Mouse (Mus musculus) brain, embryonic 14.5 days (tissue): ENCODE data around the gene Dapk1. TPM values are rescaled to one million over a fixed set of nuclear protein-coding genes. Genes with fewer than 3 reads are reported as not detected.

ENCODE experiments used
- DNase-seq: peaks from one replicate; pipeline ENCODE4 v3.0.0-alpha.2; 2011; ENCODE audit warnings: low read depth
- CTCF ChIP-seq: fragments of 200-500 bp; IDR thresholded peaks from 2 replicates; pipeline ENCODE4 v1.5.1; 2012; ENCODE audit warnings: inconsistent platforms, mild to moderate bottlenecking, moderate library complexity, borderline replicate concordance; ENCODE audit not compliant: insufficient read depth, insufficient read length; ENCODE audit errors: extremely low read depth
- POLR2A ChIP-seq: fragments of 200-500 bp; IDR thresholded peaks from 2 replicates; pipeline ENCODE4 v1.6.1; 2012; ENCODE audit warnings: mild to moderate bottlenecking, inconsistent platforms, borderline replicate concordance; ENCODE audit not compliant: poor library complexity, insufficient read depth, insufficient read length, severe bottlenecking; ENCODE audit errors: extremely low read depth
- polyA plus RNA-seq: library from polyadenylated mRNA; depleted of rRNA; stranded (reverse); fragments of >200 nt; gene quantifications from 2 replicates; pipeline ENCODE4 v1.2.3, GENCODE M21; 2012

Gene Dapk1
- polyA plus RNA-seq, 1 experiment: 107 TPM

DNA sequence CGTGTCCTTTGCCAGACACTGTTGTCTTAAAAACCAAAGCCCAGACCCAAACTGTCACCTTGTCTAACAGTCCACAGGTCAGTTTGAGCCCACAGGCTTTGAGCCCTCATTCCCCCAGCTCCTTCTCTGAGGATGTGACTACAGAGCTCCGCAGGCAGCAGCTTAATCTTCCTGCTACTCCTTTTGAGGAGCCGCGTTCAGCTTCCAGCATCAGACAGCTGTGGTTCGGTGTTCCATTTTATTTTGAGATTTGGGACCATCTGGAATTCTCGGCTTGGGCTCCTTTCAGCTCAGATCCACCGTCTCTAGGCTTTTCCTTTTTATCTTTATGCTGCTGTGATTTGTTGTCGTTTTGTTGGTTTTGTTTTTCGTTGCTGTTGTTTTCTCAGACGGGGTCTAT is 69.5 kb downstream of the Dapk1 start:
- no peak for TF ChIP-seq CTCF
- TF ChIP-seq POLR2A: no peak
- DNase-seq: no peak

GRCm38 (mm10) chr13:60672287-60672686 is 70.5 kb downstream of the Dapk1 start:
- TF ChIP-seq POLR2A (no peak), CTCF (no peak)
- no peak for DNase-seq

- no peak for TF ChIP-seq CTCF
- no peak for TF ChIP-seq POLR2A
- DNase-seq: no peak
Observed at GRCm38 (mm10) chr13:60672882-60673675, 71.3 kb downstream of the Dapk1 start.

GRCm38 (mm10) chr13:60674301-60674700 is 72.6 kb downstream of the Dapk1 start:
- DNase-seq: no peak
- TF ChIP-seq POLR2A (no peak), CTCF (no peak)

- DNase-seq: no peak
- TF ChIP-seq CTCF (no peak), POLR2A (no peak)
Observed at GRCm38 (mm10) chr13:60674911-60675310, 73.2 kb downstream of the Dapk1 start.

DNA sequence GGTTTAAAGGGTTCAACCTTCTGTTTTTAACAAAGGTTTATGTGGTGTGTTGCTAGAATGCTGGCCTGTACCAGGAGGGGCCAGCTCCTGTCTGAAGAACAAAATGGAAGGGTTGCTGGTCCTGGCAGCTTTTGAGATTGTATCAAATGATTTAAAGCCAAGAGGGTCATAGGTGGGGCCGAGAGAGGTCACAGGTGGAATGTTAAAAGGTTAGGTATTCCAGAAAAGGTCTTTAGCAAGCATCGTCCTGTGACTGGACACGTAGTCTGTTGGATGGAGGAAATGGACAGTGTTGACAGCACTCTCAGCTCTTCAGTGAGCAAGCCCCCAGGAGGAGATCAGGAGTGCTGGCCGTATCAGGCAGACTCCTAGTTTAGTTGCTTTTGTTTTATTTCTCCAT is 73.7 kb downstream of the Dapk1 start:
- TF ChIP-seq POLR2A (no peak), CTCF (no peak)
- no peak for DNase-seq

DNA sequence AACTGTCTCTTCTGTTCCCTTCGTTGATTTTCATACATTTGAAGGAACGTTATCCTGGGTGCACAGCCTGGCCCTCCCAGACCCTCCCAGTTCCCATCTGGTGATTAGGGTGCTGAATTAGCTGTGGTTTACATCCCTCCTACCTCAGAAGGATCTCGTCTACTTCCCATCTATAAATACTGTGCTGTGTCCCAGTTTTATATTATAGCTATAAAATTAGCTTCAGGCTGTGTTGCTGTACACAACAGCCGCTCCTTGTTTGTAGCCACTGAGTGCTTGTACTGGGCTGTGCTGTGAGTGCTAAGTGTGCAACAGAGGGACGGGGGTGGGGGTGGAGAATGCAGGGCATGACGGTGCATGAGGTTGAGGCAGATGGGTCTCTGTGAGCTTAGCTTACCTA is 77.2 kb downstream of the Dapk1 start:
- no peak for DNase-seq
- no peak for TF ChIP-seq CTCF
- TF ChIP-seq POLR2A: no peak

DNA sequence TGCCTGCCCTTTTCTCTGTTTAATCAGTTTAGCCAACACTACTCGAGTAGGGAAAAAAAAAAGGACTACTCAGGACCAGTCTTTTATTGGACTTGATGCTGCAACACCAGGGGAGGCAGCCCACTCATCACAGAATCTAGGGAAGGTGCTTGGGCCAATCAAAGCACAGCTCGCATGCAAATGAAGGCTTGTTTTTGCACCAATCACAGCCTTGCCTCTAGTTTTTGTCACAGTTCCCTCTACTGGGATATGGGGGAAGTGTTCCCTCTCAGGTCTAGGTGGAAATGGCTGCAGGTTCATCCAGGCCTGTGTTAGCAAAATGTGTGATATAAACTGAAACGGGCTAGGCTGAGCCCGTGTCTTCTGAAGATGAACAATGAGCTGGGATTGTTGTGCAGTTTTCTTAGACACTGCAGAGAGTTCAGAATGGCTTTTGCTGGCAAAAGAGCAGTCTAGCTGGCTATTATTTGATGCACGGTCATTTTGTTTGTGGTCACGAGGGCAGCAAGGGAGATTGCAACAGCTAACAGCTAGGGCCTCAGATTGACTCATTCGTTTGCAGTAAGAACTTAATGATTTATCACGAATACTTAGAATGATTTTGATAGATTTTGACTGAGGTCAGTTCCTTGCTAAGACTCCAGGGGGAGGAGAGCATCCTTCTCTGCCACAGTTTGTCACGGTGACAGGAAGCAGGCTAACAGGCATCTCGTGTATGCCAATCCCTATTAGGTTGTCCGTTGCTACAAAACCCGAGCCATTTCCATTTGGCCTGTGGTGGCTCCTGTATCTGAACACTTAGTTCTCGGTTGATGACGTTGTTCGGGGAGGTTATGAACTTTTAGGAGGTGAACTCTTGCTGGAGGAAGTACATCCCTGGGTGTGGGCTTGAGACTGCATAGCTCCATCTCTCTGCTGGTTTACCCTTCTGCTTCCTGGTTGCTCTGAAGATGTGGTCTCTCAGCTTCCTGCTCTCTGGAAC is 81.3 kb downstream of the Dapk1 start:
- DNase-seq: no peak

DNA sequence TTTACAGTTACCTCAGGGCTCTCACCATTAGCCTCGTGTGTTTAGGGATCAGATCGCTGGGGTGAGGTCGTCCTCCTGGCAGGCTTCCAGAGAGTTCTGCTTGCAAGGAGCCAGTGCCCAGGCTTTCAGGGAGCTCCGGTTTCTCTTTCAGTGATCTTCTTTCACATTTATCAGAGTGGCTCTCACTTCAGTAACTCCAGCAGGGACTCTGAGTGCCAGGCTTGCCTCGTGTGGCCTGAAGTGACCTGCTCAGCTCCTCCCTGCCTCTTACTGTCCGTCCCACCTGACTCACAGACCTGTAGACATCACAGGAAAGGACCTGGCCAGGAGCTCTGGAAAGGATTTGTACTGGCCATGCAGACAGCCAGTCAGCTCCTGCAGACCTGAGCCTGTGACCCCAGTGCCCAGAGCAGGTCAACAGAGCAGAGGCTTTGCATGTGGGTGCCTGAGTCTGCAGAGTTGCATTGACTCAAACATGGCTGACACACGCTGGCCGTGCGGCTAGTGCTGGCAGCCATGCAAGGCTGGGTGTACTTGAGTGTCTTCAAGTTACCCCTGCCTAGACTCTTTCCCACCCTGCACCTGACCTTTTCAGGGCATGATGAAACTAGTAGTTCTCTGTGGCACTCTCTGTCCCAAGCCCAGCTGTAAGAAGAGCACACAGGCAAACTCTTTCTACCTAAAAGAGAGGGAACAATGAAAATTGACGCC is 82.5 kb downstream of the Dapk1 start:
- peak; percentile 70 for DNase-seq
- TF ChIP-seq CTCF: no peak
- no peak for TF ChIP-seq POLR2A

More for the DNA sequence above, 81.3 kb downstream of the Dapk1 start:
- TF ChIP-seq CTCF (peak; percentile 6; the same call in 1 of the 2 replicates), POLR2A (no peak)

- TF ChIP-seq POLR2A: no peak
- no peak for TF ChIP-seq CTCF
- no peak for DNase-seq
Observed at GRCm38 (mm10) chr13:60684806-60685205, 83.1 kb downstream of the Dapk1 start.

DNA sequence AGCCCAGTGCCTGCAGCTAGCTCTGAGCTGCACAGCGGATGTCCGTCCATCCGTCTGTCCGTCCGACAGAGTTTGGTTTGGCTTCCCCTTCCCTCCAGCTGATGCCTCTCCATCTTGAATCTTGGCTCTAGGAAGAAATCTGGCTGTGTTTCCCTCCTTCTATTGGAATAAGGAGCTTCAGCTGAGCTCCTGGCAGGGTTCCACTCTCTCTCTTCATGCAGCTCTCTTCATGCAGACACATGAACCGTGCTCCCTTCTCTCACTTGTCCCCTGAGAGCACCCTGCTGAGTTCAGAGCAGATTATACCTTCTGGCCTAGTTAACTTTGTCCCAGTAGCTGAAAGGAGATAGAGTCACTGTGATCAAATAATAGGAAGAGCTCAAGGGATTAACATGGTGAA is 83.5 kb downstream of the Dapk1 start:
- TF ChIP-seq CTCF: no peak
- TF ChIP-seq POLR2A: no peak
- DNase-seq: peak; percentile 89
